Mouse (Mus musculus) limb, embryonic 12.5 days (tissue): ENCODE results near the gene Wdr37. TPM values are rescaled to one million over a fixed set of nuclear protein-coding genes. Genes with fewer than 3 reads are reported as not detected.
"Not testable (repeated sequence)": the region's sequence is repeated elsewhere in the genome, so short reads cannot be mapped to it uniquely, and the experiment has no call there.

Experiments
- ATAC-seq: fragments of 200-750 bp; cut with Nextera tagmentation; 2 replicates; pipeline ENCODE4 v1.8.0; 2017; ENCODE audit warnings: low read depth, moderate TSS enrichment; ENCODE audit not compliant: insufficient number of reproducible peaks, insufficient read depth, low FRiP score, low TSS enrichment
- H3K27ac ChIP-seq: fragments of 300-500 bp; sonication (generic); 2 replicates; pipeline ENCODE4 v1.5.1; 2016; ENCODE audit warnings: mild to moderate bottlenecking, moderate library complexity
- H3K27me3 ChIP-seq: fragments of 300-500 bp; sonication (generic); 2 replicates; pipeline ENCODE4 v1.6.1; 2016; ENCODE audit warnings: mild to moderate bottlenecking, moderate library complexity
- H3K36me3 ChIP-seq: fragments of 300-500 bp; sonication (generic); 2 replicates; pipeline ENCODE4 v1.6.1; 2016; ENCODE audit warnings: mild to moderate bottlenecking, moderate library complexity
- H3K4me1 ChIP-seq: fragments of 300-500 bp; sonication (generic); replicated peaks from 2 replicates; pipeline ENCODE4 v1.6.1; 2016
- H3K4me2 ChIP-seq: fragments of 300-500 bp; sonication (generic); 2 replicates; pipeline ENCODE4 v1.6.1; 2016; ENCODE audit warnings: mild to moderate bottlenecking, moderate library complexity
- H3K4me3 ChIP-seq: fragments of 300-500 bp; sonication (generic); replicated peaks from 2 replicates; pipeline ENCODE4 v1.5.1; 2016; ENCODE audit warnings: mild to moderate bottlenecking
- H3K9ac ChIP-seq: fragments of 300-500 bp; sonication (generic); replicated peaks from 2 replicates; pipeline ENCODE4 v1.6.1; 2016; ENCODE audit warnings: mild to moderate bottlenecking, moderate library complexity
- H3K9me3 ChIP-seq: fragments of 300-500 bp; sonication (generic); 2 replicates; pipeline ENCODE4 v1.6.1; 2016; ENCODE audit warnings: mild to moderate bottlenecking, moderate library complexity
- WGBS: fragments of 180-500 bp; shearing (Covaris S2); methylation state at CpG from one replicate; pipeline ENCODE4 v1.1.7; 2016; 5-methylcytosine and 5-hydroxymethylcytosine counted together
- polyA plus RNA-seq: library from polyadenylated mRNA; unstranded; fragments of >200 nt; fragmentation: Nextera tagmentation; extraction: Ambion mirVana; gene quantifications from 2 replicates; pipeline ENCODE4 v1.2.1, GENCODE M21; 2016

The Wdr37 gene
- 31.0 and 31.2 TPM in 2 replicates for polyA plus RNA-seq

GRCm38 (mm10) chr13:8871314-8871962 is at the start of gene Wdr37:
Wdr37 (minus strand) TSS chr13:8871909.
- Histone ChIP-seq H3K27me3 (no peaks in the 10 kb centered on the region), H3K36me3 (peaks cover 4% of the 10 kb centered on the region; the same call in 1 of the 2 replicates), H3K9me3 (no peaks in the 10 kb centered on the region), H3K4me2 (peak within 1 kb of the TSS; percentile 73), H3K4me1 (peaks cover 8% of the 10 kb centered on the region), H3K4me3 (peak within 1 kb of the TSS; percentile 83), H3K9ac (peak within 1 kb of the TSS; percentile 77), H3K27ac (peak within 1 kb of the TSS; percentile 98)
- 0 out of 2 replicates have a peak, but pooled peaks have one; percentile 11 for ATAC-seq
- WGBS, result 1% methylated on average over 18 of the region's 18 CpGs

- H3K9ac ChIP-seq, H3K36me3 ChIP-seq, ATAC-seq, H3K4me2 ChIP-seq, H3K4me1 ChIP-seq, H3K27me3 ChIP-seq, H3K27ac ChIP-seq, H3K9me3 ChIP-seq, H3K4me3 ChIP-seq: not testable (repeated sequence)
- 89% methylated on average over 8 of the region's 8 CpGs for WGBS
These were observed 42.2 kb upstream of the Wdr37 start for GRCm38 (mm10) chr13:8913890-8914289.

GRCm38 (mm10) chr13:8905986-8906385 is 34.3 kb upstream of the Wdr37 start:
- not testable (repeated sequence) for ATAC-seq, H3K27ac ChIP-seq, H3K4me3 ChIP-seq, H3K9ac ChIP-seq, H3K27me3 ChIP-seq, H3K4me1 ChIP-seq, H3K36me3 ChIP-seq, H3K4me2 ChIP-seq
- WGBS, result 71% methylated on average over 2 of the region's 2 CpGs
- H3K9me3 ChIP-seq, result peaks cover 14% of the 10 kb centered on the region; the same call in 1 of the 2 replicates

GRCm38 (mm10) chr13:8888603-8889002 is 16.9 kb upstream of the Wdr37 start:
- WGBS, result 94% methylated on average over 1 of the region's 1 CpGs
- no peak for ATAC-seq

GRCm38 (mm10) chr13:8886185-8886560 is 14.5 kb upstream of the Wdr37 start:
- WGBS, result 6% methylated on average over 9 of the region's 9 CpGs
- Histone ChIP-seq H3K27me3 (no peaks in the 10 kb centered on the region), H3K9me3 (no peaks in the 10 kb centered on the region), H3K4me3 (peak overlapping the region; percentile 72), H3K4me1 (peaks cover 10% of the 10 kb centered on the region), H3K27ac (peak overlapping the region; percentile 88), H3K9ac (peak overlapping the region; percentile 68), H3K36me3 (peaks cover 24% of the 10 kb centered on the region), H3K4me2 (peak overlapping the region; percentile 66)
- ATAC-seq, result no peak

More at GRCm38 (mm10) chr13:8888603-8889002, 16.9 kb upstream of the Wdr37 start:
- Histone ChIP-seq H3K4me2 (no peak overlapping the region), H3K27me3 (no peaks in the 10 kb centered on the region), H3K4me3 (no peak overlapping the region), H3K36me3 (peaks cover 35% of the 10 kb centered on the region), H3K4me1 (peaks cover 10% of the 10 kb centered on the region), H3K27ac (no peak overlapping the region), H3K9ac (no peak overlapping the region), H3K9me3 (no peaks in the 10 kb centered on the region)

DNA sequence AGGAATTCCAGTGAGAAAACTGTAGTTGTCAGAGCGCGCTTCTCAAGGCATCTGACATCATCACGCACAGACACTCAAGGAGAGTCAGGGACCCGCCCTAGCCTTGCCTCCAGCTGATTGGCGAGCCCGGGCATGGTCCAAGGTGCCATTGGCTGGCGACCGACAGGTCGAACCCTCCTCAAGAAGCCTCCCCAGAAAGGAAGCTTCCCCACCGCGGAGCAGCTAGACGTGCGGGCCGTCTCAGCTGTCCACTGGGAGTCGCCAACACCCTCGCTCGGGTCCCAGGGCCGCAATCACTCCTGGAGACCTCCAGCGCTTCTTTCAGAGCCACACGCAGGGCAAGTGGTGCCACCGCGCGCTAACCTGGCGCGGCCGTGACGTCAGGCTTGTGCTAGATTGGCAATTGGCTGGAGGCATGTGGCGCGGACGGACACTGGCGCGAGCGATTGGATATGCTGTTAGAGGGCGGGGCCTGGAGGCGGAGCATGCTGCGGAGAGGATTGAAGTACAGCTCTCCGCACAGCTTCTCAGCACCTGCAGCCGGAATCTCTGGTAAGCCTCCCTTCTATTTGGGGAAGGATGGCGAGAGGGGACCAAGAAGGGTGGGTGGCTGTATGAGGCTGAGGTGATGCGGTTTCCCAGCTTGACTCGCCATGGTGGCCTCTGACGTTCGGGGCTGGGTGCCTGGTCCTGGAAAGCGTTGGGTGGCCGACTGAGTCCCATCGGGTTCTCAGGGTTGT is 13.9 kb upstream of the Wdr37 start, which contains the start of gene Idi1:
Gene Idi1, plus strand, starts transcription at position 57 of the 740 bp plus-strand sequence.
- peak within 1 kb of the TSS; percentile 66 for H3K4me2 ChIP-seq
- H3K27ac ChIP-seq, result peak within 1 kb of the TSS; percentile 88
- under 1% methylated on average over 46 of the region's 46 CpGs for WGBS
- no peaks in the 10 kb centered on the region for H3K9me3 ChIP-seq
- H3K4me1 ChIP-seq, result peaks cover 10% of the 10 kb centered on the region
- peaks cover 24% of the 10 kb centered on the region for H3K36me3 ChIP-seq
- ATAC-seq, result peak; percentile 100
- H3K27me3 ChIP-seq, result no peaks in the 10 kb centered on the region
- H3K9ac ChIP-seq, result peak within 1 kb of the TSS; percentile 68
- peak within 1 kb of the TSS; percentile 72 for H3K4me3 ChIP-seq

GRCm38 (mm10) chr13:8883870-8884269 is 12.2 kb upstream of the Wdr37 start:
- peaks cover 10% of the 10 kb centered on the region for H3K4me1 ChIP-seq
- not testable (repeated sequence) for H3K9me3 ChIP-seq, ATAC-seq, H3K9ac ChIP-seq, H3K4me2 ChIP-seq, H3K27me3 ChIP-seq, H3K27ac ChIP-seq, H3K4me3 ChIP-seq
- H3K36me3 ChIP-seq, result peaks cover 11% of the 10 kb centered on the region
- 71% methylated on average over 5 of the region's 5 CpGs for WGBS

DNA sequence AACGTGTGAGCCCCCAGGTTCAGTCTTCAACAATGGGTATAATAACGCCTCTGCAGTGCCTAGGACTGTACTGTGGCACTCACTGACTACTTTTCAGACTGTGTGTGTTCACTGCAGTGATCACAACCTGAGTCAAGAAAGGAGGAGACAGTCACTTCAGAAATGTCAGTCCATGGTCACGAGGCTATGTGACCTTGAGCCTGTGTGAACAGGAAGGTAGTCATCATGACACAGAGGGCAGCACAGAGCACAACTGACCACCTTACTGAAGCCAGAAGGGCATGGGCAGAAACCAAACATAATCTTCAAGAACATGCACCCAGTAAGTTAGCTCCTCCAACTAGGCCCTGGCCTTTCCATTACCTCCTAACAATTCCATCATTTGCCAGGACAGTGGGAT is 9.9 kb upstream of the Wdr37 start:
- no peak overlapping the region for H3K4me3 ChIP-seq
- ATAC-seq, result no peak
- no peak overlapping the region for H3K27ac ChIP-seq
- H3K27me3 ChIP-seq, result no peaks in the 10 kb centered on the region
- peaks cover 4% of the 10 kb centered on the region; the same call in 1 of the 2 replicates for H3K4me1 ChIP-seq
- no peak overlapping the region for H3K9ac ChIP-seq
- WGBS, result 73% methylated on average over 3 of the region's 3 CpGs
- H3K4me2 ChIP-seq, result no peak overlapping the region
- no peaks in the 10 kb centered on the region for H3K36me3 ChIP-seq
- H3K9me3 ChIP-seq, result no peaks in the 10 kb centered on the region

- H3K27me3 ChIP-seq, result no peaks in the 10 kb centered on the region
These were observed 2.1 kb upstream of the Wdr37 start for GRCm38 (mm10) chr13:8873776-8874175.

DNA sequence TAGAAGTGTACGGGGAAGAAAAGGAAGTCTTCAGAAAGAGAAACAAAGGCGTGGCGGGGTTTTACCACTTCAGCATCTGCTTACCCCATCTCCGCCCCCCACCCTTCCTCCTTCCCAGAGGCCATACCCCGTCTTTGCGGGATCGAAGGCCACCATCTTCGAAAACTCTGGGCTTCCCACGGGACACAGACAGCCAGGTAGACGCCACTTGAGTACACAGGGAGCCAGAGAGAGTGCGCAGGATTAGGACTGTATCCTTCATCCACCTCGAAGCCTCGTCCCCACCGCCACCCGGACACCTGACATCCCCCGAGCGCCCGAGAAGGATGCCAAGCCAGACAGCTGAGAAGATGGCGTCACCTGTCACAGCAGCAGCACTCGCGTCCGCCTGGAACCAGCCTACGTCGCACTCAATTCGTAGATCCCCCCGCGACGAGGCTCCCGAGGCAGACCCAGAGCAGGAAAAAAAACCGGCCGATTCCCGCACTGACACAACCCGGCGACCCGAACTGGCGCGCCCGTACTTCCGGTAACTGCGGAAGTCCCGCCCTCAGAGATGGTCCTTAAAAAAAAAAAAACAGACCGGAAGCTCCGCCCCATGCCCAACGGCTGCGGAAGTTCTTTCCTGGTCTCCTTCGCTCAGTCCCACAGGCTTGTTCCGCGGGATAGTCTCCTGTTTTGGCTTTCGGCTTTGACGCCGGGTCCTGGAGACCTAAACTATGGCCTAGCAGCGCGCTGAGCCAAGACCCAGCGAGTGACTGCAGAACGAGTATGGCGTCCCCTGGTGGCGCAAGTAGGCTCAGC is 997 bp downstream of the Wdr37 start:
- peak overlapping the region; percentile 83 for H3K4me3 ChIP-seq
- peak overlapping the region; percentile 98 for H3K27ac ChIP-seq
- peak; percentile 95 for ATAC-seq
- peaks cover 4% of the 10 kb centered on the region; the same call in 1 of the 2 replicates for H3K36me3 ChIP-seq
- peak overlapping the region; percentile 77 for H3K9ac ChIP-seq
- H3K4me1 ChIP-seq, result peaks cover 8% of the 10 kb centered on the region
- no peaks in the 10 kb centered on the region for H3K9me3 ChIP-seq
- under 1% methylated on average over 57 of the region's 57 CpGs for WGBS
- no peaks in the 10 kb centered on the region for H3K27me3 ChIP-seq
- H3K4me2 ChIP-seq, result peak overlapping the region; percentile 73

More at GRCm38 (mm10) chr13:8873776-8874175, 2.1 kb upstream of the Wdr37 start:
- no peaks in the 10 kb centered on the region for H3K9me3 ChIP-seq
- 97% methylated on average over 1 of the region's 1 CpGs for WGBS
- no peak overlapping the region for H3K4me2 ChIP-seq
- H3K36me3 ChIP-seq, result no peaks in the 10 kb centered on the region
- no peak overlapping the region for H3K4me3 ChIP-seq
- H3K4me1 ChIP-seq, result peaks cover 8% of the 10 kb centered on the region
- no peak overlapping the region for H3K9ac ChIP-seq
- ATAC-seq, result no peak
- no peak overlapping the region for H3K27ac ChIP-seq

DNA sequence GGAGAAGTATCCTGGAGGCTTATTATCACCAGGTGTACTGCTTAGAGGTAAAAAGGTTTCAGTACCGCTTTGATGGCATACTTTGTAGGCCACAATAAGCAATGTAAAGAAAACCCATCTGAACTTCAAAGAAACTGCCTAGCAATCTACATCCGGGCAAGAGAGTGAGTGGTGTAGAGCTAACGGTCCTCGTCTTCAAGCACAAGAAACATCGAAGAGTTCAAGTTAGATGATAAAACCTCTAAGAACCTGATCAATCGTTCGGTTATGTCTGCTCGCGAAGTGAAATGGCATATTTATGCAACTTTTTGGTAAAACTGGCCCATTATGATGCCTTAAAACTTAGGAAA is 1.6 kb downstream of the Wdr37 start:
- Histone ChIP-seq H3K4me2 (peak overlapping the region; percentile 73), H3K27me3 (no peaks in the 10 kb centered on the region), H3K27ac (peak overlapping the region; percentile 98), H3K4me3 (peak overlapping the region; percentile 83), H3K4me1 (peaks cover 8% of the 10 kb centered on the region), H3K9me3 (no peaks in the 10 kb centered on the region), H3K36me3 (peaks cover 4% of the 10 kb centered on the region; the same call in 1 of the 2 replicates), H3K9ac (peak overlapping the region; percentile 77)
- no peak for ATAC-seq
- 4% methylated on average over 9 of the region's 9 CpGs for WGBS
